Mouse (Mus musculus) CH12.LX (cell line): ENCODE data around the gene Camta1. TPM values are rescaled to one million over a fixed set of nuclear protein-coding genes. Genes with fewer than 3 reads are reported as not detected.

Experiments used
- DNase-seq: peaks from one replicate; pipeline ENCODE4 v3.0.0-alpha.2; 2013; ENCODE audit errors: extremely low read depth
- H3K27ac ChIP-seq: 2 replicates; pipeline ENCODE4 v1.5.1; 2012; ENCODE audit warnings: low read depth, mild to moderate bottlenecking, control low read depth, moderate library complexity; ENCODE audit not compliant: insufficient read depth
- H3K27me3 ChIP-seq: replicated peaks from 2 replicates; pipeline ENCODE3; 2012; ENCODE audit warnings: inconsistent platforms
- H3K36me3 ChIP-seq, 2 experiments: replicated peaks in 1 of 2; 2 replicates each; pipeline versions ENCODE3 to v1.6.1; 2012; ENCODE audit warnings: inconsistent platforms in 1 of 2, low read length in 1 of 2, mild to moderate bottlenecking in 1 of 2, mixed read lengths in 1 of 2, moderate library complexity in 1 of 2; ENCODE audit not compliant: control insufficient read depth in 1 of 2, insufficient read depth in 1 of 2
- H3K4me1 ChIP-seq, 2 experiments: 2 replicates each; pipeline ENCODE4 v1.6.1; 2012; ENCODE audit warnings: inconsistent platforms in 1 of 2, moderate library complexity in 1 of 2; ENCODE audit not compliant: insufficient read depth in 2 of 2, control insufficient read depth in 1 of 2
- H3K4me2 ChIP-seq: 2 replicates; pipeline ENCODE4 v1.6.1; 2012; ENCODE audit warnings: low read depth, mild to moderate bottlenecking, control low read depth; ENCODE audit not compliant: poor library complexity, insufficient read depth, severe bottlenecking
- H3K4me3 ChIP-seq, 3 experiments: fragments of 150-350 bp in 1 of 3; sonication (generic) in 1 of 3; replicated peaks in 1 of 3; 2 replicates each; pipeline versions ENCODE3 to v1.5.1; 2011 to 2012; ENCODE audit warnings: low read depth in 2 of 3, low read length in 2 of 3, mild to moderate bottlenecking in 2 of 3, moderate library complexity in 2 of 3, control low read depth in 1 of 3, improper control_type of control experiment in 1 of 3, inconsistent platforms in 1 of 3, mixed read lengths in 1 of 3; ENCODE audit not compliant: poor library complexity in 1 of 3
- H3K79me2 ChIP-seq: replicated peaks from 2 replicates; pipeline ENCODE4 v1.6.1; 2012; ENCODE audit warnings: mild to moderate bottlenecking, moderate library complexity; ENCODE audit not compliant: control insufficient read depth, poor library complexity, insufficient read depth, severe bottlenecking; ENCODE audit errors: extremely low read depth
- H3K9ac ChIP-seq: 2 replicates; pipeline ENCODE4 v1.6.1; 2012; ENCODE audit warnings: low read depth, mild to moderate bottlenecking, control low read depth, moderate library complexity; ENCODE audit not compliant: insufficient read depth
- H3K9me3 ChIP-seq: replicated peaks from 2 replicates; pipeline ENCODE3; 2012; ENCODE audit warnings: low read length, inconsistent platforms, mixed read lengths
- BHLHE40 ChIP-seq: IDR thresholded peaks from 2 replicates; pipeline ENCODE4 v1.6.1; 2011; ENCODE audit warnings: mild to moderate bottlenecking, low read depth, low read length, improper control_type of control experiment
- CHD1 ChIP-seq: IDR thresholded peaks from 2 replicates; pipeline ENCODE4 v1.6.1; 2012; ENCODE audit warnings: low read depth, low read length, improper control_type of control experiment, inconsistent platforms
- ELF1 ChIP-seq: IDR thresholded peaks from 2 replicates; pipeline ENCODE4 v1.6.1; 2014; ENCODE audit warnings: low read depth, mild to moderate bottlenecking, inconsistent platforms, low read length, improper control_type of control experiment
- EP300 ChIP-seq: IDR thresholded peaks from 2 replicates; pipeline ENCODE4 v1.6.1; 2011; ENCODE audit warnings: low read length, improper control_type of control experiment
- ETS1 ChIP-seq: conservative IDR thresholded peaks from 2 replicates; pipeline ENCODE4 v1.6.1; 2012; ENCODE audit warnings: low read depth, mild to moderate bottlenecking, inconsistent platforms, low read length, improper control_type of control experiment, moderate library complexity
- GABPA ChIP-seq: IDR thresholded peaks from 2 replicates; pipeline ENCODE4 v1.6.1; 2012; ENCODE audit warnings: low read depth, low read length, improper control_type of control experiment, inconsistent platforms; ENCODE audit not compliant: insufficient replicate concordance
- HCFC1 ChIP-seq: IDR thresholded peaks from 2 replicates; pipeline ENCODE4 v1.6.1; 2012; ENCODE audit warnings: low read depth, mild to moderate bottlenecking, inconsistent platforms, low read length, improper control_type of control experiment
- JUND ChIP-seq: conservative IDR thresholded peaks from 2 replicates; pipeline ENCODE4 v1.6.1; 2011; ENCODE audit warnings: low read depth, low read length, improper control_type of control experiment
- KAT2A ChIP-seq: IDR thresholded peaks from 2 replicates; pipeline ENCODE4 v1.6.1; 2012; ENCODE audit warnings: low read length, improper control_type of control experiment, inconsistent platforms; ENCODE audit not compliant: insufficient replicate concordance
- MAFK ChIP-seq: IDR thresholded peaks from 2 replicates; pipeline ENCODE4 v1.6.1; 2011; ENCODE audit warnings: low read length, improper control_type of control experiment; ENCODE audit not compliant: insufficient replicate concordance
- MAX ChIP-seq: IDR thresholded peaks from 2 replicates; pipeline ENCODE4 v1.6.1; 2011; ENCODE audit warnings: low read length, improper control_type of control experiment
- MEF2A ChIP-seq: IDR thresholded peaks from 2 replicates; pipeline ENCODE4 v1.6.1; 2014; ENCODE audit warnings: low read depth, mild to moderate bottlenecking, inconsistent platforms, low read length, improper control_type of control experiment, borderline replicate concordance
- MYC ChIP-seq: IDR thresholded peaks from 2 replicates; pipeline ENCODE4 v1.6.1; 2011; ENCODE audit warnings: low read depth, mild to moderate bottlenecking, improper control_type of control experiment, low read length
- NRF1 ChIP-seq: IDR thresholded peaks from 2 replicates; pipeline ENCODE4 v1.6.1; 2014; ENCODE audit warnings: low read depth, mild to moderate bottlenecking, inconsistent platforms, low read length, improper control_type of control experiment, moderate library complexity
- PAX5 ChIP-seq: IDR thresholded peaks from 2 replicates; pipeline ENCODE4 v1.6.1; 2012; ENCODE audit warnings: low read length, inconsistent platforms, mixed read lengths
- POLR2A ChIP-seq: IDR thresholded peaks from 2 replicates; pipeline ENCODE4 v1.6.1; 2011; ENCODE audit warnings: low read depth, mild to moderate bottlenecking, improper control_type of control experiment, low read length
- RAD21 ChIP-seq: IDR thresholded peaks from 2 replicates; pipeline ENCODE4 v1.6.1; 2011; ENCODE audit warnings: low read depth, mild to moderate bottlenecking, low read length, improper control_type of control experiment, moderate library complexity
- RCOR1 ChIP-seq: conservative IDR thresholded peaks from 2 replicates; pipeline ENCODE4 v1.6.1; 2012; ENCODE audit warnings: low read depth, mild to moderate bottlenecking, inconsistent platforms, low read length, improper control_type of control experiment
- SIN3A ChIP-seq: IDR thresholded peaks from 2 replicates; pipeline ENCODE4 v1.6.1; 2012; ENCODE audit warnings: low read length, improper control_type of control experiment, inconsistent platforms
- TBP ChIP-seq: conservative IDR thresholded peaks from 2 replicates; pipeline ENCODE4 v1.6.1; 2011; ENCODE audit warnings: low read depth, low read length, improper control_type of control experiment
- UBTF ChIP-seq: IDR thresholded peaks from 2 replicates; pipeline ENCODE4 v1.6.1; 2012; ENCODE audit warnings: low read depth, mild to moderate bottlenecking, inconsistent platforms, low read length, improper control_type of control experiment, moderate library complexity
- USF1 ChIP-seq: IDR thresholded peaks from 2 replicates; pipeline ENCODE4 v1.6.1; 2014; ENCODE audit warnings: low read depth, mild to moderate bottlenecking, inconsistent platforms, low read length, improper control_type of control experiment
- USF2 ChIP-seq: conservative IDR thresholded peaks from 2 replicates; pipeline ENCODE4 v1.6.1; 2011; ENCODE audit warnings: low read depth, low read length, improper control_type of control experiment
- ZC3H11A ChIP-seq: IDR thresholded peaks from 2 replicates; pipeline ENCODE4 v1.6.1; 2012; ENCODE audit warnings: low read depth, mild to moderate bottlenecking, inconsistent platforms, low read length, improper control_type of control experiment
- ZMIZ1 ChIP-seq: IDR thresholded peaks from 2 replicates; pipeline ENCODE4 v1.6.1; 2012; ENCODE audit warnings: low read depth, mild to moderate bottlenecking, inconsistent platforms, low read length, improper control_type of control experiment
- ZNF384 ChIP-seq: IDR thresholded peaks from 2 replicates; pipeline ENCODE4 v1.6.1; 2012; ENCODE audit warnings: low read depth, low read length, improper control_type of control experiment, inconsistent platforms
- dilution Hi-C: fragments of 300-500 bp; cut with MboI; formaldehyde crosslinking; loops from 2 replicates; pipeline ENCODE4 v1.14.3; 2020; ENCODE audit warnings: low sequenced_read_pairs; ENCODE audit not compliant: extremely low pct_unique_long_range_greater_than_20kb, extremely low pct_ligation_motif_present
- in situ Hi-C: fragments of 300-500 bp; cut with MboI; formaldehyde crosslinking; loops from 3 replicates; pipeline ENCODE4 v1.14.3; 2019; ENCODE audit warnings: low sequenced_read_pairs, low pct_ligation_motif_present, low pct_unique_long_range_greater_than_20kb, mixed read lengths
- polyA plus RNA-seq: library from polyadenylated mRNA; unstranded; fragments of >175 nt; gene quantifications from 2 replicates; pipeline ENCODE4 v1.2.1, GENCODE M21; 2012; ENCODE audit warnings: low read depth; ENCODE audit not compliant: insufficient read length
- total RNA-seq, 2 experiments: library from RNA; depleted of rRNA; stranded (reverse); fragments of 300-350 nt in 1 of 2; fragments of >200 nt in 1 of 2; gene quantifications; 2 replicates each; pipeline ENCODE4 v1.2.3; 2012 to 2014

The Camta1 gene
- total and polyA plus RNA-seq, 3 experiments: 9.9 to 32.5 (median 15.3) TPM

DNA sequence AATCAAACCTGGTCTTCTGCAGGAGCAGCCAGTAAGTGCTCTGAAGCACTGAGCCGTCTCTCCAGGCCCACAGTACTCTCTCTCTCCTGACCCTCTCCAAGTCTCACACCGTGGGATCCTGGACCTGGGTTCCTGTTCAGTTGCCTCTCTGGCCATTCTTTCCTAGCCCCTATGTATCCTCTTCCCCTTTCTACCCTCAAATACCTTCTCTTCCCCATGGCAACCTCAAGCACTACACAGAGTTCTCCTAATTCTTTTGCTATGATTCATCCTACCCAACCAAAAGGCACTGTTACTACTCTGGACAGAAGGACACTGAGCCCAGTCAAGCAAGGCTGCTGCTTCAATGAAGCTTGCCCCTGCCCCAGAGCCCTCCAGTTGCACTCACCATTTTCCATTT is 19.1 kb downstream of the Camta1 start:
- Histone ChIP-seq H3K4me2 (no peak overlapping the region), H3K4me3 (no peak overlapping the region), H3K4me1 (peaks cover 2 to 14% of the 10 kb centered on the region in 2 experiments), H3K9me3 (no peaks in the 10 kb centered on the region), H3K36me3 (peaks cover 0 to 6% of the 10 kb centered on the region in 2 experiments), H3K27me3 (no peaks in the 10 kb centered on the region), H3K9ac (no peak overlapping the region), H3K79me2 (peaks cover 12% of the 10 kb centered on the region), H3K27ac (no peak overlapping the region)
- in situ Hi-C loops: no loop called here
- no peak for DNase-seq
- dilution Hi-C loops: no loop called here
- TF ChIP-seq CHD1 (no peak), PAX5 (no peak), RCOR1 (no peak), MAFK (no peak), ELF1 (no peak), GABPA (no peak), ZMIZ1 (no peak), ZNF384 (no peak), JUND (no peak), EP300 (no peak), MYC (no peak), USF1 (no peak), MEF2A (no peak), ETS1 (no peak), SIN3A (no peak), USF2 (no peak), ZC3H11A (no peak), RAD21 (no peak)

GRCm38 (mm10) chr4:151838518-151838917 is 23.2 kb downstream of the Camta1 start:
- H3K4me2 ChIP-seq: no peak overlapping the region
- H3K9me3 ChIP-seq: no peaks in the 10 kb centered on the region
- H3K4me3 ChIP-seq: no peak overlapping the region
- no peak for DNase-seq
- H3K27ac ChIP-seq: no peak overlapping the region
- TF ChIP-seq TBP: no peak
- TF ChIP-seq CHD1: no peak
- TF ChIP-seq NRF1: no peak
- no peak for TF ChIP-seq UBTF
- TF ChIP-seq KAT2A: no peak
- TF ChIP-seq MYC: no peak
- no peak for TF ChIP-seq HCFC1
- TF ChIP-seq BHLHE40: no peak
- no peak for TF ChIP-seq MAX
- no peak for TF ChIP-seq POLR2A
- H3K36me3 ChIP-seq: peaks cover 0 to 23% of the 10 kb centered on the region in 2 experiments
- H3K79me2 ChIP-seq: peaks cover 10% of the 10 kb centered on the region
- in situ Hi-C loops (no loop called here), dilution Hi-C loops (no loop called here)
- no peak overlapping the region for H3K9ac ChIP-seq
- H3K4me1 ChIP-seq: peaks cover 2 to 12% of the 10 kb centered on the region in 2 experiments
- H3K27me3 ChIP-seq: no peaks in the 10 kb centered on the region
